25 mouse cellular contexts compared by ENCODE assay signal in genomic region chr6:147701956-147702355, GRCm38 (mm10).
"Had no signal": no experiment of that assay in that cellular context is flagged by ENCODE, and none has a peak within 500 bp of the region (broad histone marks: within the 10 kb centered on the region; RNA-seq: fewer than 3 reads in every experiment).

No protein-coding gene starts in this region.

- H3K27me3 ChIP-seq: hindbrain, embryonic 12.5 days; intestine, embryonic 15.5 days; limb, embryonic 15.5 days; liver, embryonic 12.5 days had no signal

- H3K9ac ChIP-seq: hindbrain, embryonic 12.5 days; hindbrain, embryonic 14.5 days; intestine, embryonic 15.5 days; limb, embryonic 13.5 days; limb, embryonic 15.5 days; liver, embryonic 12.5 days; liver, embryonic 14.5 days had no signal

- H3K36me3 ChIP-seq: hindbrain, embryonic 10.5 days; hindbrain, embryonic 12.5 days; intestine, embryonic 15.5 days; limb, embryonic 13.5 days; limb, embryonic 15.5 days; liver, embryonic 12.5 days had no signal

- ATAC-seq: hindbrain, embryonic 16.5 days; inflammation-experienced regulatory T-cells, adult 6 months; intestine, embryonic 15.5 days; intestine, postnatal 0 days; liver, embryonic 12.5 days had no signal

- H3K27ac ChIP-seq: gastrocnemius, adult 2 months; heart, adult 2 months; hindbrain, embryonic 10.5 days; hindbrain, embryonic 12.5 days; hindbrain, embryonic 14.5 days; intestine, embryonic 15.5 days; layer of hippocampus, adult 2 months; left cerebral cortex, adult 2 months; limb, embryonic 13.5 days; limb, embryonic 15.5 days; liver, embryonic 12.5 days; liver, embryonic 14.5 days had no signal

- H3K4me2 ChIP-seq: heart, embryonic 11.5 days; hindbrain, embryonic 12.5 days; hindbrain, embryonic 14.5 days; intestine, embryonic 15.5 days; limb, embryonic 13.5 days; limb, embryonic 15.5 days; liver, embryonic 12.5 days had no signal

- H3K4me1 ChIP-seq: hindbrain, embryonic 10.5 days; hindbrain, embryonic 12.5 days; intestine, embryonic 15.5 days; limb, embryonic 13.5 days; limb, embryonic 15.5 days; liver, embryonic 12.5 days had no signal

- DNase-seq: gastrocnemius, adult 2 months; gastrocnemius, postnatal 10 days; gastrocnemius, postnatal 25 days; heart, adult 2 months; heart, postnatal 10 days; heart, postnatal 4 days; kidney, adult 18-20 months; kidney, adult 8-10 months; kidney, postnatal 10 days; kidney, postnatal 25 days; kidney, postnatal 4 days had no signal

- H3K9me3 ChIP-seq: hindbrain, embryonic 10.5 days; hindbrain, embryonic 12.5 days; intestine, embryonic 15.5 days; limb, embryonic 13.5 days; limb, embryonic 15.5 days; liver, embryonic 12.5 days had no signal

- H3K4me3 ChIP-seq: gastrocnemius, adult 2 months; heart, adult 2 months; hindbrain, embryonic 10.5 days; hindbrain, embryonic 12.5 days; intestine, embryonic 15.5 days; layer of hippocampus, adult 2 months; left cerebral cortex, adult 2 months; limb, embryonic 13.5 days; limb, embryonic 15.5 days; liver, embryonic 12.5 days had no signal
